Comparison of ENCODE assay signal across 21 mouse cellular contexts in genomic region chr4:70228350-70228749, GRCm38 (mm10).
"Had no signal": no experiment of that assay in that cellular context is flagged by ENCODE, and none has a peak within 500 bp of the region (broad histone marks: within the 10 kb centered on the region; RNA-seq: fewer than 3 reads in every experiment).

No protein-coding gene starts in this region.

- ATAC-seq: intestine, postnatal 0 days; liver, postnatal 0 days; lung, postnatal 0 days; midbrain, embryonic 15.5 days had no signal

- H3K4me2 ChIP-seq: limb, embryonic 12.5 days; limb, embryonic 15.5 days; liver, embryonic 11.5 days; midbrain, embryonic 12.5 days; midbrain, embryonic 15.5 days; neural tube, embryonic 12.5 days; neural tube, embryonic 15.5 days had no signal

- H3K9ac ChIP-seq: limb, embryonic 12.5 days; limb, embryonic 15.5 days; liver, embryonic 14.5 days; liver, postnatal 0 days; midbrain, embryonic 12.5 days; midbrain, embryonic 15.5 days; neural tube, embryonic 12.5 days; neural tube, embryonic 15.5 days had no signal

- H3K4me1 ChIP-seq: limb, embryonic 12.5 days; limb, embryonic 15.5 days; midbrain, embryonic 12.5 days; midbrain, embryonic 15.5 days; neural tube, embryonic 12.5 days; neural tube, embryonic 15.5 days had no signal

- H3K4me3 ChIP-seq: limb, embryonic 12.5 days; limb, embryonic 15.5 days; midbrain, embryonic 12.5 days; midbrain, embryonic 15.5 days; neural tube, embryonic 12.5 days; neural tube, embryonic 15.5 days had no signal

- H3K9me3 ChIP-seq: limb, embryonic 12.5 days; limb, embryonic 15.5 days; midbrain, embryonic 12.5 days; midbrain, embryonic 15.5 days; neural tube, embryonic 12.5 days; neural tube, embryonic 15.5 days had no signal

- H3K27ac ChIP-seq: limb, embryonic 12.5 days; limb, embryonic 15.5 days; liver, embryonic 14.5 days; macrophage; midbrain, embryonic 12.5 days; midbrain, embryonic 15.5 days; neural tube, embryonic 12.5 days; neural tube, embryonic 15.5 days; stomach, postnatal 0 days had no signal

- DNase-seq: kidney, adult 8-10 months; left cerebral cortex, postnatal 4 days; liver, postnatal 0 days; right cerebral cortex, adult 18-20 months; right cerebral cortex, postnatal 14 days; right cerebral cortex, postnatal 4 days; thymus, adult 2 months; thymus, postnatal 14 days; thymus, postnatal 4 days had no signal

- H3K27me3 ChIP-seq: limb, embryonic 12.5 days; limb, embryonic 15.5 days; midbrain, embryonic 12.5 days; midbrain, embryonic 15.5 days; neural tube, embryonic 12.5 days; neural tube, embryonic 15.5 days had no signal
